Mouse (Mus musculus): ENCODE measurements around the gene Ramp2. TPM values are rescaled to one million over a fixed set of nuclear protein-coding genes. Genes with fewer than 3 reads are reported as not detected.
A peak's percentile ranks its signal among the peaks of the same experiment; 100 is the strongest.

Ramp2 gene
- polyA plus RNA-seq, 1 experiment from 2014 or later, result 69.3 TPM

DNA sequence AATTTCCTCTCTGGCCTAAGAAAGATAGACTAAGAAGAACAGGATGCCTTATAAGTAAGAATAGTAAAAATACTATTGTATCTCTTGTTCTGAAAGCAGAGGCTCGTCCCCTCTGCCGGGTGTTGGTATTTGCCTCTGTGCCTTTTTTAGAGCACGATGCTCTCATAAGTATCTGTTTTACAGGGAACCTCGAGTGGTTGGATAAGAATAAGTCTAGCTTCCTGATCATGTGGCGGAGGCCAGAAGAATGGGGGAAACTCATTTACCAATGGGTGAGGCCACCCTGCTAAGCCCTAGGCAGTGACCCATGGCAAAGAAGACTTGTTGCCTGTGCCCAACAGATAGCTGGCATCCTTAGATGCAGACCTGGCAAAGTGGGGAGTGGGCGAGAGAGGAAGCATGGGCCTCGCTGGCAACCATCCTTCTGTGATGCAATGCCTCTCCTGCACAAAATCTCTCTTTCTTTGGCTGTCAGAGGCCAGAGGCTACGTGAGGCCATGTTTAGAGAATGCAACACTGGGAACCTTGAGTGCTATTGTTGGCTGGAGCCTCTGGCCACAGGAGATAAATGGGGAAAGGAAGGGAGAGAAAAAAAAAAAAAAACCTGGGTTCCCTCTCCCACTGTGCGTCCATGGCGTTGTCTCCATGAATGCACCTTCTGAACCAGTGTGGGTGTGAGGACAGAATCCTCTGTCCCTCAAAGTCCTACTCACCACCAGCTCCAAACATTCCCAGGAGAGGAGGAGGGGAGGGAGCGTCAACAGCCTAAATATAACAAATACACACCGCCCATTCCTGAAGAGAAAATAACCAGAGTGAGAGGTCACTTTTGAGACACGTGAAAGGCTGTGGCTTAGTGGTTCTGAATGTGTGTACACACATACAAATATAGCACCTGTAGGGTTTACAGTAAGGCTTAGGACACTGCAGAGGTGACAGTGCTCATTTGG, 10.3 kb downstream of the Ramp2 start:
- Histone ChIP-seq H3K4me2 (ENCODE audit: low read depth, low read length) (no peak overlapping the region), H3K4me3 (ENCODE audit: low read depth, low read length) (no peak overlapping the region), H3K9ac (replicated peaks; ENCODE audit: low read length) (no peak overlapping the region), H3K4me1 (ENCODE audit: control insufficient read depth, insufficient read depth, low read length) (peaks cover 8% of the 10 kb centered on the region; the same call in 1 of the 2 replicates), H3K9me3 (replicated peaks; ENCODE audit: control insufficient read depth, low read length) (no peaks in the 10 kb centered on the region), H3K27ac (replicated peaks; ENCODE audit: low read depth, low read length) (no peak overlapping the region), H3K27me3 (ENCODE audit: control insufficient read depth, insufficient read depth, low read length) (no peaks in the 10 kb centered on the region), H3K36me3 (replicated peaks; ENCODE audit: control insufficient read depth, insufficient read depth, low read depth, low read length) (no peaks in the 10 kb centered on the region)
- WGBS, result 90% methylated on average over 13 of the region's 13 CpGs
- ATAC-seq (replicated peaks; ENCODE audit: insufficient number of reproducible peaks, low FRiP score, low TSS enrichment, low read depth) (no peak), DNase-seq (ENCODE audit: low spot score) (no peak)

DNA sequence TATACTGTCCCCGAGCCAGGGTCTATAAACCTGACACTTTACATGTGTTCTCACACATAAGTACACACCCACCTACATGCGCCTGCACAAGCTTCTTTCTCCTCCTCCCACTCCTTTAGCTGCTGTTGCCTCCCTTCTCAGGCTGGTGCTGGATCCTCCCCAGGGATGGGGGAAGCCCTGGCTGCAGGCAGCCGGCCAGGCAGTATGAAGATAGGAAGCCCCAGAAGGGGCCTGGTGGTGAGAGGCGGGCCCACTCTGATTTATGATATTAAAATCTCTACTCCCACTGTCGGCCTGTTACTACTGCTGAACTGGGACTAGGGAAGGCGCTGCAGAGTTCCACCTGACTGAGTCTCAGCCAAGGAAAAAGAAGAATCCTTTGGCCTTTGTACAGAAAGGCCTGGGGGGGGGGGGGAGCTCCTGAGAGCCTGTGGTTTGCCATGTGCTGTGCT, 13.5 kb downstream of the Ramp2 start:
- ATAC-seq (replicated peaks; ENCODE audit: insufficient number of reproducible peaks, low FRiP score, low TSS enrichment, low read depth) (no peak), DNase-seq (ENCODE audit: low spot score) (no peak)
- 51% methylated on average over 6 of the region's 6 CpGs for WGBS
- H3K4me3 ChIP-seq (ENCODE audit: low read depth, low read length), result no peak overlapping the region
- H3K27ac ChIP-seq (replicated peaks; ENCODE audit: low read depth, low read length), result no peak overlapping the region; the same call in 1 of the 2 replicates
- peaks cover 17% of the 10 kb centered on the region for H3K4me1 ChIP-seq (ENCODE audit: control insufficient read depth, insufficient read depth, low read length)
- H3K9ac ChIP-seq (replicated peaks; ENCODE audit: low read length), result peak overlapping the region; percentile 13; the same call in 1 of the 2 replicates
- peak overlapping the region; percentile 30 for H3K4me2 ChIP-seq (ENCODE audit: low read depth, low read length)
- H3K9me3 ChIP-seq (replicated peaks; ENCODE audit: control insufficient read depth, low read length), result no peaks in the 10 kb centered on the region
- peaks cover 23% of the 10 kb centered on the region for H3K27me3 ChIP-seq (ENCODE audit: control insufficient read depth, insufficient read depth, low read length)
- no peaks in the 10 kb centered on the region for H3K36me3 ChIP-seq (replicated peaks; ENCODE audit: control insufficient read depth, insufficient read depth, low read depth, low read length)

DNA sequence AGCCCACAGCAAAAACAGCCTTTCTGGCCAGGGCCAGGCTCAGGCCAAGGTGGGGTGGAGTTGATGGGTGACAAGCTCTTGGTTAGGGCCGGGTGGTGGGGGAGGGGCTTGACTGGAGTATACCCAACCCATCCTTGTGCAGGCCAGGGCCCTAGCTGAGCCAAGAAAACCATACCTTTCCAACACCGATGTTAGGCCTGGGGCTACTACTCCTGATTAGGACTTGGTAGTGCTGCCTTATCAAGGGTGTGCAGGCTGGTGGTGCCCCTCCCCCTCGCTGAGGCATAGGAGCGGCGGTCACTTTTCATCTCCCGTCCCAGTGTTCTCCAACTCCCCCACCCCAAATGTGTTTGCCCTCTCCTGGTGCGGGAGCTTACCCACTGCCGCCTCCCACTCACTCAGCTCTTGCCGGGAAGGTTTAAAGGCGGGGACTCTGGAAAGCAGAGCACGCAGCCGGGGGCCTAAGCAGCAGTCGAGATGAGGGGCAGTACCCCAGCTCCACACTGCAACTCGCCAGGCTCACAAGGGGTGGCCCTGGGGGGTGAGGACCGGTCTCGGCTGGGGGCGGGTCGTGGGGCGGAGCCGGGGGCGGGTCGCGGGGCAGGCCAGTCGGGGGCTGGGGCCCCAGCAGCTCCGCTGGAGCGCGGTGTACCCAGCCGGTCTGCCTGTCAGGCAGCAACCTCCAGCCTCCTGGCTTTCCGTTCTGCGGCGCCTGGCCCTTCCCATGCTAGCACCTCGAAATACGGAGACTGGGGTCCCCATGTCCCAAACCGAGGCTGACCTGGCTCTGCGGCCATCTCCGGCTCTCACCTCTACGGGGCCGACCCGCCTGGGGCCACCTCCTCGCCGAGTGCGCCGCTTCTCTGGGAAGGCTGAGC, 14.4 kb downstream of the Ramp2 start, which contains the start of gene Wnk4:
Gene Wnk4 (plus strand): TSS at position 620 of the 878 bp plus-strand sequence.
- peak; percentile 84 for ATAC-seq (replicated peaks; ENCODE audit: insufficient number of reproducible peaks, low FRiP score, low TSS enrichment, low read depth)
- Histone ChIP-seq H3K27ac (replicated peaks; ENCODE audit: low read depth, low read length) (peak within 1 kb of the TSS; percentile 29), H3K9ac (replicated peaks; ENCODE audit: low read length) (peak within 1 kb of the TSS; percentile 70)

DNA sequence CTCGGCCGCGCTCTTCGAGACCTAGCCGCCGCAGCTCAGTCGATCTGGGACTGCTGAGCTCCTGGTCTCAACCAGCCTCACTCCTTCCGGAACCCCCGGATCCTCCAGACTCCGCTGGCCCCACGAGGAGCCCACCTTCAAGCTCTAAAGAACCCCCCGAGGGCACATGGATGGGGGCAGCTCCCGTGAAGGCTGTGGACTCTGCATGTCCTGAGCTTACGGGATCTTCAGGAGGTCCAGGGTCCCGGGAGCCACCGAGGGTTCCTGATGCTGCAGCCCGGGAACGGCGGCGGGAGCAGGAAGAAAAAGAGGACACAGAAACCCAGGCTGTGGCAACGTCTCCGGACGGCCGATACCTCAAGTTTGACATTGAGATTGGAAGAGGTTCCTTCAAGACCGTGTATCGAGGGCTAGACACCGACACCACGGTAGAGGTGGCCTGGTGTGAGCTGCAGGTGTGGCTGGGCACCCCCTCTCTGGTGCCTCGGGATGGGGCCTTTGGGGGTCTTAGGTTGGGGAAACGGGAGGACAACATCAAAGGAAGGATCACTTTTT, 15.1 kb downstream of the Ramp2 start:
- H3K4me1 ChIP-seq (ENCODE audit: control insufficient read depth, insufficient read depth, low read length), result peaks cover 22% of the 10 kb centered on the region
- no peaks in the 10 kb centered on the region for H3K9me3 ChIP-seq (replicated peaks; ENCODE audit: control insufficient read depth, low read length)
- WGBS, result under 1% methylated on average over 30 of the region's 30 CpGs
- H3K27ac ChIP-seq (replicated peaks; ENCODE audit: low read depth, low read length), result peak overlapping the region; percentile 29; the same call in 1 of the 2 replicates
- peak overlapping the region; percentile 46 for H3K4me3 ChIP-seq (ENCODE audit: low read depth, low read length)
- peaks cover 33% of the 10 kb centered on the region for H3K27me3 ChIP-seq (ENCODE audit: control insufficient read depth, insufficient read depth, low read length)
- H3K4me2 ChIP-seq (ENCODE audit: low read depth, low read length), result peak overlapping the region; percentile 96
- H3K36me3 ChIP-seq (replicated peaks; ENCODE audit: control insufficient read depth, insufficient read depth, low read depth, low read length), result no peaks in the 10 kb centered on the region
- no peak for DNase-seq (ENCODE audit: low spot score)
- no peak for ATAC-seq (replicated peaks; ENCODE audit: insufficient number of reproducible peaks, low FRiP score, low TSS enrichment, low read depth)
- H3K9ac ChIP-seq (replicated peaks; ENCODE audit: low read length), result peak overlapping the region; percentile 70

More for the DNA sequence above, 14.4 kb downstream of the Ramp2 start, which contains the start of gene Wnk4:
- Histone ChIP-seq H3K27me3 (ENCODE audit: control insufficient read depth, insufficient read depth, low read length) (peaks cover 30% of the 10 kb centered on the region), H3K9me3 (replicated peaks; ENCODE audit: control insufficient read depth, low read length) (no peaks in the 10 kb centered on the region), H3K36me3 (replicated peaks; ENCODE audit: control insufficient read depth, insufficient read depth, low read depth, low read length) (no peaks in the 10 kb centered on the region), H3K4me3 (ENCODE audit: low read depth, low read length) (peak within 1 kb of the TSS; percentile 46), H3K4me1 (ENCODE audit: control insufficient read depth, insufficient read depth, low read length) (peaks cover 22% of the 10 kb centered on the region), H3K4me2 (ENCODE audit: low read depth, low read length) (peak within 1 kb of the TSS; percentile 96)
- peak; percentile 76 for DNase-seq (ENCODE audit: low spot score)
- WGBS, result under 1% methylated on average over 43 of the region's 43 CpGs

DNA sequence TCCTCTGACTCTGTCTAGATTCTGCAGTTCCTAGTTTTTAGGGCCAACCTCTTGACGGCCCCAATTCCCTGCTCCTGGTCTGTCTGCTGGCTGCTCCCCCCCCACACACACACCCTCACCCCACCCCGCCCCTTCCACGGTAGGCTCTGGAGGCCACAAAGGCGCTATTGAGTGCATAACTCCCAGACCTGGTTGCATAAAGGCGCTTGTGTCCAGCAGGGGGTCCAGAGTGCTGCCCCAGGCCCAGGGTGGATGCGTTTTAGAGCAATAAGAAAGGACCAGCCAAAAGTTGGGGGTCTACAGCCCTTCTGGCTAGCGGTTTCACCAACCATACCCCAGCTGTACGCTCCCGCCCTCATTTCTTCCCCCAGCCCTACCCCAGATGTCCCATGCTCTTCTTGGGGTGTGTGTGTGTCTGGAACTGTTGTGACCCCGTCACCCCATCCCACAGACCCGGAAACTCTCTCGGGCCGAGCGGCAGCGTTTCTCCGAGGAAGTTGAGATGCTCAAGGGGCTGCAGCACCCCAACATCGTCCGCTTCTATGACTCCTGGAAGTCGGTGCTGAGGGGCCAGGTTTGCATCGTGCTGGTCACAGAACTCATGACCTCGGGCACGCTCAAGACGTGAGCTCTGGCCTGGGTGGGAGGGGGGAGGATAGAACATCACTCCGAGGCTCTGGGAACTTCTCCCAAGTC, 16.6 kb downstream of the Ramp2 start:
- DNase-seq (ENCODE audit: low spot score) (no peak), ATAC-seq (replicated peaks; ENCODE audit: insufficient number of reproducible peaks, low FRiP score, low TSS enrichment, low read depth) (no peak)
- no peak overlapping the region for H3K27ac ChIP-seq (replicated peaks; ENCODE audit: low read depth, low read length)
- peak overlapping the region; percentile 21 for H3K4me3 ChIP-seq (ENCODE audit: low read depth, low read length)
- H3K4me2 ChIP-seq (ENCODE audit: low read depth, low read length), result peak overlapping the region; percentile 25
- H3K4me1 ChIP-seq (ENCODE audit: control insufficient read depth, insufficient read depth, low read length), result peaks cover 22% of the 10 kb centered on the region
- WGBS, result 2% methylated on average over 24 of the region's 24 CpGs
- H3K9me3 ChIP-seq (replicated peaks; ENCODE audit: control insufficient read depth, low read length), result no peaks in the 10 kb centered on the region
- no peak overlapping the region for H3K9ac ChIP-seq (replicated peaks; ENCODE audit: low read length)
- H3K36me3 ChIP-seq (replicated peaks; ENCODE audit: control insufficient read depth, insufficient read depth, low read depth, low read length), result no peaks in the 10 kb centered on the region
- H3K27me3 ChIP-seq (ENCODE audit: control insufficient read depth, insufficient read depth, low read length), result peaks cover 33% of the 10 kb centered on the region

DNA sequence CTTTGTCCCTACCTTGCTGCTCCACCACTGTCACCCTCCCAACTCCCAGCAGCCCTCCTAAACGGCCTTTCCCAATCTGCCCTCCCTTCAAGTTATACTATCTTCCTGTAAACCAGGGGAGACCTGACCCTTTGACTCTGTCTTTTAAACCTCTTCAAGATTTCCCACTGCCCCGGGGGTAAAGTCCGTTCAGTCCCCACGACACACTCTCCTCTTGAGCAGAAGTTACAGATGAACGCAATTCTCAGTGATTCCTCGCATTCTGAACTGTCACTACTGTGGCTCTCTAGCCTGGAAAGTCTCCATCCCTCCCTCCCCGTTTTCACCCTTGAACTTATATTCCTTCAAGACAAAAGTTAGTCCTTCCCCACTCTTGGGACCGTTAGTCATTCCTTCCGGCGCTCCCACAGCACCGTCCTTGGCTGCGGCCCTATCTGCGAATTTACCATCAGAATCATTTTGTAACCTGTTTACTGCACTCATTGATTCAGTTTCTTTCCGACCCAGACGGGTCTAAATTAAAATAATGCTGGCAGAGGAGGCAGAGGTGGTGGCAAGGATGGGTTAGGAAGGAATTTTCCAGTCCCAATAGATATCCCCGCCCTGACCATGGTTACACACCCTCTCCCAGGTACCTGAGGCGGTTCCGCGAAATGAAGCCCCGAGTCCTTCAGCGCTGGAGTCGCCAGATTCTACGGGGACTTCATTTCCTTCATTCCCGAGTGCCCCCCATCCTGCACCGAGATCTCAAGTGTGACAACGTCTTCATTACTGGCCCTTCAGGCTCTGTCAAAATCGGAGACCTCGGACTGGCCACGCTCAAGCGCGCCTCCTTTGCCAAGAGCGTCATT, 17.5 kb downstream of the Ramp2 start:
- no peak for DNase-seq (ENCODE audit: low spot score)
- no peaks in the 10 kb centered on the region for H3K36me3 ChIP-seq (replicated peaks; ENCODE audit: control insufficient read depth, insufficient read depth, low read depth, low read length)
- ATAC-seq (replicated peaks; ENCODE audit: insufficient number of reproducible peaks, low FRiP score, low TSS enrichment, low read depth), result no peak
- H3K27me3 ChIP-seq (ENCODE audit: control insufficient read depth, insufficient read depth, low read length), result peaks cover 33% of the 10 kb centered on the region
- H3K4me3 ChIP-seq (ENCODE audit: low read depth, low read length), result no peak overlapping the region
- no peak overlapping the region for H3K4me2 ChIP-seq (ENCODE audit: low read depth, low read length)
- WGBS, result 3% methylated on average over 32 of the region's 32 CpGs
- H3K4me1 ChIP-seq (ENCODE audit: control insufficient read depth, insufficient read depth, low read length), result peaks cover 22% of the 10 kb centered on the region
- no peak overlapping the region for H3K9ac ChIP-seq (replicated peaks; ENCODE audit: low read length)
- no peak overlapping the region for H3K27ac ChIP-seq (replicated peaks; ENCODE audit: low read depth, low read length)
- no peaks in the 10 kb centered on the region for H3K9me3 ChIP-seq (replicated peaks; ENCODE audit: control insufficient read depth, low read length)

DNA sequence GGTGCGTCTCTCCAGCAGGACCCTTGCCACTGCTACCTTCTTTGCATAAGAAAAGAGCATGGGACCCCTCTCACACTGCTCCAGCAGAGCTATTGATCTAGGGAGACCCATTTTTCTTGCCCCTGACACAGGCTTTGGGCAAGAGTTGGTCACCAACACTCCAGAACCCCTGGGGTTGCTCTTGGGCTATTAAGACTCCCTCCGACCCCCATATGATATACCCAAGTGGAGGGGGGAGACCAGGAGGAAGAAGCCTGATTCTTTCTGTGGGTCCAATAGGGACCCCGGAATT, 18.1 kb downstream of the Ramp2 start:
- H3K9ac ChIP-seq (replicated peaks; ENCODE audit: low read length), result no peak overlapping the region
- DNase-seq (ENCODE audit: low spot score) (no peak), ATAC-seq (replicated peaks; ENCODE audit: insufficient number of reproducible peaks, low FRiP score, low TSS enrichment, low read depth) (no peak)
- H3K9me3 ChIP-seq (replicated peaks; ENCODE audit: control insufficient read depth, low read length), result no peaks in the 10 kb centered on the region
- no peaks in the 10 kb centered on the region for H3K36me3 ChIP-seq (replicated peaks; ENCODE audit: control insufficient read depth, insufficient read depth, low read depth, low read length)
- WGBS, result 9% methylated on average over 3 of the region's 3 CpGs
- H3K27me3 ChIP-seq (ENCODE audit: control insufficient read depth, insufficient read depth, low read length), result peaks cover 33% of the 10 kb centered on the region
- H3K4me3 ChIP-seq (ENCODE audit: low read depth, low read length), result no peak overlapping the region
- no peak overlapping the region for H3K4me2 ChIP-seq (ENCODE audit: low read depth, low read length)
- H3K27ac ChIP-seq (replicated peaks; ENCODE audit: low read depth, low read length), result no peak overlapping the region
- H3K4me1 ChIP-seq (ENCODE audit: control insufficient read depth, insufficient read depth, low read length), result peaks cover 22% of the 10 kb centered on the region
